Mouse (Mus musculus) CD4-positive helper T cell, adult 2 months (primary cell): ENCODE measurements around the gene Gm43720.

ENCODE experiments used
- DNase-seq: peaks from one replicate; pipeline ENCODE4 v3.0.0-alpha.2; 2012; ENCODE audit warnings: low read depth, missing footprints, low spot score

Gm43720 gene

GRCm38 (mm10) chr5:138279585-138280424, at the start of gene Gm43720, which contains the start of the genes Gpc2 and Stag3:
Gm43720 (minus strand) TSS chr5:138279958.
Gpc2 (minus strand) TSS chr5:138280005.
Stag3 (plus strand) TSS chr5:138280240.
- peak; percentile 93 for DNase-seq

GRCm38 (mm10) chr5:138312795-138313194, 33.0 kb upstream of the Gm43720 start:
- DNase-seq, result no peak

- DNase-seq, result no peak
These were observed 19.9 kb upstream of the Gm43720 start for GRCm38 (mm10) chr5:138299613-138300012.

GRCm38 (mm10) chr5:138294158-138294557, 14.4 kb upstream of the Gm43720 start:
- DNase-seq, result no peak

- no peak for DNase-seq
These were observed 11.9 kb upstream of the Gm43720 start for GRCm38 (mm10) chr5:138291638-138292037.

GRCm38 (mm10) chr5:138287861-138288260, 8.1 kb upstream of the Gm43720 start:
- no peak for DNase-seq

GRCm38 (mm10) chr5:138283540-138283939, 3.8 kb upstream of the Gm43720 start:
- DNase-seq, result no peak

- DNase-seq, result no peak
These were observed 2.0 kb upstream of the Gm43720 start for GRCm38 (mm10) chr5:138281798-138282197.

GRCm38 (mm10) chr5:138280829-138281228, 1.1 kb upstream of the Gm43720 start:
- no peak for DNase-seq

GRCm38 (mm10) chr5:138280425-138280768, 639 bp upstream of the Gm43720 start:
- DNase-seq, result no peak

- no peak for DNase-seq
These were observed 1.8 kb downstream of the Gm43720 start for GRCm38 (mm10) chr5:138277994-138278393.

- DNase-seq, result no peak
These were observed 4.3 kb downstream of the Gm43720 start for GRCm38 (mm10) chr5:138275216-138276050.

- DNase-seq, result no peak
These were observed 5.6 kb downstream of the Gm43720 start for GRCm38 (mm10) chr5:138274186-138274585.

GRCm38 (mm10) chr5:138272409-138272923, 7.3 kb downstream of the Gm43720 start, which contains the start of gene Gal3st4:
Gal3st4 (minus strand) TSS chr5:138272840.
- DNase-seq, result no peak

- DNase-seq, result no peak
These were observed 8.5 kb downstream of the Gm43720 start for GRCm38 (mm10) chr5:138271232-138271631.

- no peak for DNase-seq
These were observed 10.8 kb downstream of the Gm43720 start for GRCm38 (mm10) chr5:138268980-138269379.

- DNase-seq, result no peak
These were observed 12.6 kb downstream of the Gm43720 start for GRCm38 (mm10) chr5:138267114-138267513.

- DNase-seq, result no peak
These were observed 14.0 kb downstream of the Gm43720 start for GRCm38 (mm10) chr5:138265712-138266111.

- no peak for DNase-seq
These were observed 15.6 kb downstream of the Gm43720 start for GRCm38 (mm10) chr5:138264207-138264578.

- peak; percentile 93 for DNase-seq
These were observed 16.2 kb downstream of the Gm43720 start, which contains the start of gene BC037034 for GRCm38 (mm10) chr5:138263260-138264206. BC037034 (minus strand) TSS chr5:138264033.
